Mouse (Mus musculus) embryonic fibroblast, embryonic 13.5 days (primary cell): ENCODE results near the gene Cenpf.

Experiments used
- CTCF ChIP-seq: IDR thresholded peaks from 2 replicates; pipeline ENCODE4 v1.5.1; 2011; ENCODE audit warnings: mild to moderate bottlenecking, control low read depth, low read length, moderate library complexity, borderline replicate concordance; ENCODE audit not compliant: insufficient read depth
- POLR2A ChIP-seq: IDR thresholded peaks from 2 replicates; pipeline ENCODE4 v1.6.1; 2011; ENCODE audit warnings: low read depth, mild to moderate bottlenecking, control low read depth, low read length, moderate library complexity

GRCm38 (mm10) chr1:189688388-189688750 is 483 bp upstream of the Cenpf start:
- no peak for TF ChIP-seq POLR2A
- no peak for TF ChIP-seq CTCF
